Mouse (Mus musculus): ENCODE results near the gene I830077J02Rik. TPM values are rescaled to one million over a fixed set of nuclear protein-coding genes. Genes with fewer than 3 reads are reported as not detected.

Gene I830077J02Rik
- polyA plus RNA-seq (2014; fragmentation: Illumina TruSeq; extraction: RNeasy Lipid Tissue Mini Kit (QIAGEN cat#74804); ENCODE audit: insufficient read depth, low read depth, low replicate concordance): 3.2 TPM

GRCm38 (mm10) chr3:105932240-105933071, at the start of gene I830077J02Rik:
TSS of gene I830077J02Rik (minus strand) at chr3:105932664.

DNA sequence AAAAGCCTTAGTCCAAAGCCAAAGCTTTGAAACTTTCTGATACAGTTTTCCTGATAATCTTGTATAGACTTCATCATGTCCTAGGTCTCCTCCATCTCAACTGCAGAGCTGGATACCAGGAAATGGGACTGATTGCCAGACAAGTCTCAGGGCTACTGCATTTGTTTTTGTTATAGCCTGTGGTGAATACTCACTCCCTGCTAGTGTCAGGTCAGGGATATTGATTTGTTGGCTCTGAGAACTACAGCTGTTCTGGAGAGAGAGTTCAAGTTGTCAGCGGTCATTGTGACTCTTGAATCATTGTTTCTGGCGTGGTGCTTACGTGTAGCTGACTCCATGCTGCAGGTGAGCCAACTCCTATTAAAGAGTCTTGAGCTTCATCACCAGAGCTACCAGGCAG, 40.9 kb upstream of the I830077J02Rik start, which contains the start of gene Ovgp1:
Gene Ovgp1, plus strand, starts transcription at position 301 of the 400 bp plus-strand sequence.

DNA sequence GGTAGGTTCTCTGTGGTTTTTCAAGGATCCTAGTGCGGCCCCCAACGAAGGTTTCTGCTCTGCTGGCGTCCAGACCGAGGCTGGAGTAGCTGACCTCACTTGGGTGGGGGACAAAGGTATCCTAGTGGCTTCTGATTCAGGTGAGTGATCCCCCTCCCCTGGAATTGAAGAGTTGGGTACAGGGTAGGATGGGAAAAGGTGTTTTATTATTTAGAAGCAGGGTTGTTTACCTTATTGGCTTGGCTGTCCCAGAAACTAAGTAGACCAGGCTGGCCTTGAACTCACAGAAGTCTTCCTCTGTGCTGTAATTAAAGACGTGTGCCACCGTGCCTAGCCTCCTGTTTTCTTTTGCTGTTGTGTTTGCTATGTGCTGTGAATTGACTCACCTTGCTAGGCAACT, 27.5 kb upstream of the I830077J02Rik start, which contains the start of gene Atp5f1:
Gene Atp5f1, minus strand, starts transcription at position 101 of the 400 bp plus-strand sequence.

GRCm38 (mm10) chr3:105958974-105959580, 26.6 kb upstream of the I830077J02Rik start, which contains the start of gene Wdr77:
TSS of gene Wdr77 (plus strand) at chr3:105959369.

Other genes starting within 250 kb of the I830077J02Rik start
- 8.9 TPM for gene Ddx20, start 245.1 kb downstream of the I830077J02Rik start, polyA plus RNA-seq (2014; fragmentation: Illumina TruSeq; extraction: RNeasy Lipid Tissue Mini Kit (QIAGEN cat#74804); ENCODE audit: insufficient read depth, low read depth, low replicate concordance)
- gene Inka2, start 228.1 kb downstream of the I830077J02Rik start, polyA plus RNA-seq (2014; fragmentation: Illumina TruSeq; extraction: RNeasy Lipid Tissue Mini Kit (QIAGEN cat#74804); ENCODE audit: insufficient read depth, low read depth, low replicate concordance): 5.7 TPM
- gene Rap1a, start 131.3 kb downstream of the I830077J02Rik start, polyA plus RNA-seq (2014; fragmentation: Illumina TruSeq; extraction: RNeasy Lipid Tissue Mini Kit (QIAGEN cat#74804); ENCODE audit: insufficient read depth, low read depth, low replicate concordance): 185 TPM
- 0.76 TPM for gene Adora3, start 61.8 kb downstream of the I830077J02Rik start, polyA plus RNA-seq (2014; fragmentation: Illumina TruSeq; extraction: RNeasy Lipid Tissue Mini Kit (QIAGEN cat#74804); ENCODE audit: insufficient read depth, low read depth, low replicate concordance)
- gene Tmigd3, start 61.8 kb downstream of the I830077J02Rik start, polyA plus RNA-seq (2014; fragmentation: Illumina TruSeq; extraction: RNeasy Lipid Tissue Mini Kit (QIAGEN cat#74804); ENCODE audit: insufficient read depth, low read depth, low replicate concordance): 1.5 TPM
- 17.1 TPM for gene Wdr77, start 26.7 kb upstream of the I830077J02Rik start, polyA plus RNA-seq (2014; fragmentation: Illumina TruSeq; extraction: RNeasy Lipid Tissue Mini Kit (QIAGEN cat#74804); ENCODE audit: insufficient read depth, low read depth, low replicate concordance)
- 230 TPM for gene Atp5f1, start 27.4 kb upstream of the I830077J02Rik start, polyA plus RNA-seq (2014; fragmentation: Illumina TruSeq; extraction: RNeasy Lipid Tissue Mini Kit (QIAGEN cat#74804); ENCODE audit: insufficient read depth, low read depth, low replicate concordance)
- 0.94 TPM for gene Ovgp1, start 41.0 kb upstream of the I830077J02Rik start, polyA plus RNA-seq (2014; fragmentation: Illumina TruSeq; extraction: RNeasy Lipid Tissue Mini Kit (QIAGEN cat#74804); ENCODE audit: insufficient read depth, low read depth, low replicate concordance)
- gene Pifo, start 82.0 kb upstream of the I830077J02Rik start, polyA plus RNA-seq (2014; fragmentation: Illumina TruSeq; extraction: RNeasy Lipid Tissue Mini Kit (QIAGEN cat#74804); ENCODE audit: insufficient read depth, low read depth, low replicate concordance): 31.6 TPM
- not detected for gene Chil5, start 100.2 kb upstream of the I830077J02Rik start, polyA plus RNA-seq (2014; fragmentation: Illumina TruSeq; extraction: RNeasy Lipid Tissue Mini Kit (QIAGEN cat#74804); ENCODE audit: insufficient read depth, low read depth, low replicate concordance)
- gene Chia1, start 180.6 kb upstream of the I830077J02Rik start, polyA plus RNA-seq (2014; fragmentation: Illumina TruSeq; extraction: RNeasy Lipid Tissue Mini Kit (QIAGEN cat#74804); ENCODE audit: insufficient read depth, low read depth, low replicate concordance): 70.3 TPM
- 1,011 TPM for gene Chil3, start 234.9 kb upstream of the I830077J02Rik start, polyA plus RNA-seq (2014; fragmentation: Illumina TruSeq; extraction: RNeasy Lipid Tissue Mini Kit (QIAGEN cat#74804); ENCODE audit: insufficient read depth, low read depth, low replicate concordance)